Mouse (Mus musculus) hindbrain, embryonic 16.5 days (tissue): Measurements from ENCODE around the gene Urb2. TPM values are rescaled to one million over a fixed set of nuclear protein-coding genes. Genes with fewer than 3 reads are reported as not detected.

ENCODE experiments used
- ATAC-seq: fragments of 200-750 bp; cut with Nextera tagmentation; 2 replicates; pipeline ENCODE4 v1.8.0; 2017; ENCODE audit warnings: moderate TSS enrichment, moderate library complexity
- H3K27ac ChIP-seq: fragments of 300-500 bp; sonication (generic); 2 replicates; pipeline ENCODE4 v1.5.1; 2014; ENCODE audit warnings: low read depth, mild to moderate bottlenecking, control low read depth, low read length, moderate library complexity
- H3K27me3 ChIP-seq: fragments of 300-500 bp; sonication (generic); replicated peaks from 2 replicates; pipeline ENCODE4 v1.6.1; 2014; ENCODE audit warnings: low read length; ENCODE audit not compliant: control insufficient read depth, insufficient read depth
- H3K36me3 ChIP-seq: fragments of 300-500 bp; sonication (generic); 2 replicates; pipeline ENCODE4 v1.6.1; 2014; ENCODE audit warnings: mild to moderate bottlenecking, low read length, moderate library complexity, mixed read lengths; ENCODE audit not compliant: control insufficient read depth, insufficient read depth
- H3K4me1 ChIP-seq: fragments of 300-500 bp; sonication (generic); 2 replicates; pipeline ENCODE4 v1.6.1; 2014; ENCODE audit warnings: low read depth, low read length; ENCODE audit not compliant: control insufficient read depth, insufficient read depth
- H3K4me2 ChIP-seq: fragments of 300-500 bp; sonication (generic); 2 replicates; pipeline ENCODE4 v1.6.1; 2014; ENCODE audit warnings: mild to moderate bottlenecking, low read length, control low read depth, moderate library complexity
- H3K4me3 ChIP-seq: fragments of 300-500 bp; sonication (generic); 2 replicates; pipeline ENCODE4 v1.5.1; 2014; ENCODE audit warnings: mild to moderate bottlenecking, low read length, control low read depth, moderate library complexity
- H3K9ac ChIP-seq: fragments of 300-500 bp; sonication (generic); 2 replicates; pipeline ENCODE4 v1.6.1; 2014; ENCODE audit warnings: low read depth, mild to moderate bottlenecking, control low read depth, low read length, moderate library complexity
- H3K9me3 ChIP-seq: fragments of 300-500 bp; sonication (generic); 2 replicates; pipeline ENCODE4 v1.6.1; 2014; ENCODE audit warnings: mild to moderate bottlenecking, low read length, moderate library complexity; ENCODE audit not compliant: control insufficient read depth
- WGBS: fragments of 180-500 bp; shearing (Covaris S2); extraction: QIAGEN DNeasy Blood & Tissue Kit; methylation state at CpG from one replicate; pipeline ENCODE4 v1.1.7; 2014; 5-methylcytosine and 5-hydroxymethylcytosine counted together
- polyA plus RNA-seq: library from polyadenylated mRNA; unstranded; fragments of >200 nt; fragmentation: Nextera tagmentation; extraction: Ambion mirVana; gene quantifications from 2 replicates; pipeline ENCODE4 v1.2.1, GENCODE M21; 2015

The Urb2 gene
- polyA plus RNA-seq, result 2.6 and 4.7 TPM in 2 replicates

DNA sequence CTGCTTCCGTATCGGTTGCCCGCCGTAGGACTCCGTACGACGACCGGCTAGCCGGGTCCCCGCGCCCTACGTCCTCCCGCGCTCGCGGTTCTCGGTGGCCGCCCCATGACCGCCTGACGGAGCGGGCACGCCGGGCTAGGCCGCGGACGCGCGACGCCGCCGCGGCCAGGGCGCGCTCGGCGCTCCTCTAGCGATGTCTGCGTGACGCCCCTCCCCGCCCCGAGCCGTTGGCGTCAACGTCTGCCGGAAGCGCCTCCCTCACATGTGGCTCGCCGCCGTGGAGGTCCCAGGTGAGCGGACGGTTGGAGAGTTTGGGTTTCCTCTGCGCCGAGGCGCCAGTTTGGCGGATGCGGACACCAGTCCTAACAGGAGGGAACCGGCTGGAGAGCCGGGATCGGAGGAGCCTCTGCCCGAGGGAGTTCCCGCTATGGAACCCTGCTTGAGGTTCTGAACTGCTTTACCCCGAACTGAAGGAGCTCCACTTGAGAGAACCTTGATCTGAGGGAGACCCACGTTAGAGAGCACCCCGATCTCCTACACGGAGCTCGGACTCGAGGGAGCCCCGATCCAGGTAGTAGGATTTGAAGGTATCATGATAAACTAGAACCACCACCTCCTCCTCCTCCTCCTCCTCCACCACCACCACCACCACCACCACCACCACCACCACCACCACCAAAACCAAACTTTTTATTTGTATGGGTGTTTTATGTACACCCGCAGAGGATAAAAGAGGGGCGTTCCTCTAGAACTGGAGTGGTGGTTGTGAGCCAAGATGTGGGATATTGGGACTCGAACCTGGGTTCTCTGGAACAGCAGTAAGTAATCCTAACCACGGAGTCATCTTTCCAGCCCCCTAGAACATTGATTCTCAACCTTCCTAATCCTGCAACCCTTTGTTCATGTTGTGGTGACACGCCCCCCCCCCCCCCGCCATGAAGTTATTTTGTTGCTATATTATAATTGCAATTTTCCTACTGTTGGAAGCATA lies at the start of gene Urb2, which contains the start of gene Taf5l:
Urb2 (plus strand) TSS at position 272 of the 991 bp plus-strand sequence.
Taf5l (minus strand) TSS at position 161 of the 991 bp plus-strand sequence.
- peak within 1 kb of the TSS; percentile 78 for H3K4me2 ChIP-seq

DNA sequence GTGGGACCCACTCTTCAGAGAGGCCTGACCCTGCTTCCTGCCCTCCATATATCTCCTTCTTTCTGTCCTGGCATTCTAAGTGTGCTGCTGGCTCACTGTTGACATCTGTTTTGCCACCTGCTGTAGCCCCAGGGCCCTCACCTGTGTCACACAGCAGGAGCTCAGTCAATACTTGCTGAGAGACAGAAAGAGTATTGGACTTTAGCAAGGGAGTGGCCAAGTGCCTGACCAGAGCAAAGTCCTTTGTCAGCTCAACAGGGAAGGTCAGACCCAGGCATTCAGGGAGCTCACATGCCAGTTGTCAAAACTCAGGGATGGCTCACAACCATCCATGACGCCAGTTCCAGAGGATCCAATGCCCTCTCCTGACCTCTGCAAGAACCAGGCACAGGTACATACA lies 47.8 kb upstream of the Urb2 start:
- Histone ChIP-seq H3K4me1 (no peaks in the 10 kb centered on the region), H3K9ac (no peak overlapping the region), H3K4me3 (no peak overlapping the region), H3K27ac (no peak overlapping the region), H3K36me3 (no peaks in the 10 kb centered on the region; the same call in none of the 2 replicates), H3K27me3 (no peaks in the 10 kb centered on the region), H3K9me3 (no peaks in the 10 kb centered on the region), H3K4me2 (no peak overlapping the region)
- ATAC-seq, result no peak
- 64% methylated on average over 1 of the region's 1 CpGs for WGBS

More for the DNA sequence above, at the start of gene Urb2, which contains the start of gene Taf5l:
- Histone ChIP-seq H3K9ac (peak within 1 kb of the TSS; percentile 82), H3K9me3 (no peaks in the 10 kb centered on the region), H3K4me3 (peak within 1 kb of the TSS; percentile 87), H3K27ac (peak within 1 kb of the TSS; percentile 95), H3K36me3 (0 out of 2 replicates have a peak, but pooled peaks cover 2% of the 10 kb centered on the region), H3K27me3 (no peaks in the 10 kb centered on the region), H3K4me1 (peaks cover 20% of the 10 kb centered on the region)
- WGBS, result under 1% methylated on average over 66 of the region's 74 CpGs
- peak; percentile 96 for ATAC-seq

DNA sequence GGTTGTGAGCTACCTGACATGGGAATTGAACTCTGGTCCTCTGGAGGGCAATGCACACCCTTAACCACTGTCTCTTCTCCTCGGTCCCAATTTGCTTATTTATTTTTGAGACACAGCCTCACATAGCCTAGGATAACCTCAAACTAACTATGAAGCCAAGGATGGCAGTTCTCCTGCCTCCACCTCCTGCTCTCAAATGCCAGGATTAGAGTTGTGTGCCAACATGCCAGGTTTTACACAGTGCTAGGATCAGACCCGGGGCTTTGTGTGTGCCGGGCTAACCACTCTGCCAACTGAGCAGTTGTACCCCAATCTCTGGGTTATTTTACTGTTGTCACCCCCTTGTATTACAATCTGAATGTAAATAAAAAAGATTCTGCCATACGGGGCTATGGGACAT lies 43.8 kb upstream of the Urb2 start:
- ATAC-seq, result no peak
- Histone ChIP-seq H3K36me3 (no peaks in the 10 kb centered on the region), H3K4me3 (no peak overlapping the region), H3K4me2 (no peak overlapping the region), H3K9ac (no peak overlapping the region), H3K27ac (no peak overlapping the region), H3K9me3 (no peaks in the 10 kb centered on the region), H3K27me3 (no peaks in the 10 kb centered on the region), H3K4me1 (peaks cover 13% of the 10 kb centered on the region)
- WGBS, result 84% methylated on average over 4 of the region's 4 CpGs

DNA sequence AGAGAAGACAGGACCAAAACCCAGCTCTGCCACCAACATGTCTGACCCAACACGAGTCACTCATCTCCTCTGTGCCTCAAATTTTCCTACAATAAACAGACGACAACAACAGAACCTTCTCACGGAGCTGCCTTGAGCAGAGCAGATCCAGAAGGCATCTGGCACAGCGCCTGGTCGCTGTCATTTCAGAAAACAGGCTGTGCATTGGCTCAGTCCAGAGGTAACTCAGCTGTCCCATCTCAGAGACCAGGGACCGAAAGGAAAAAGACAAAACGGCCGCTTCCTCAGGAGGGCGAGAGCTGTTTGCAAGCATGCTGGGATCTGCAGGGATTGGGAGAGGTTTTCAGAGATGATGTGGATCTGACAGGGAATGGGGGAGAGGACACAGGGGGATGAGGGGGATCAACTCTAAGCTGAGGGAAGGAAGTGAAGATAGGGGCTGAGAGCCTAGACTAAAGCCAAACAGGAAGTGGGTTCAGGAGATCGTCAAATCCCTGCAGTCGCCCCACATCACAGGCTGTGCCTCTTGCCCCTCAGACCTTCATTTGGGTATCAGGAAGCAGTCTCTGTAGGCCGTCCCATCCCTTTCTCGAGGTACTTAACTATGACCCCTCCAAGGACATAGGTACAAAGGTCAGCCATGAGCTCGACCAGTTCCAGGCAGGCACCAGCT lies 43.0 kb upstream of the Urb2 start:
- H3K27ac ChIP-seq, result no peak overlapping the region
- no peaks in the 10 kb centered on the region for H3K27me3 ChIP-seq
- no peaks in the 10 kb centered on the region for H3K36me3 ChIP-seq
- no peak overlapping the region for H3K9ac ChIP-seq
- peaks cover 13% of the 10 kb centered on the region for H3K4me1 ChIP-seq
- WGBS, result 70% methylated on average over 14 of the region's 14 CpGs
- no peak overlapping the region for H3K4me3 ChIP-seq
- ATAC-seq, result no peak
- no peak overlapping the region for H3K4me2 ChIP-seq
- no peaks in the 10 kb centered on the region for H3K9me3 ChIP-seq

DNA sequence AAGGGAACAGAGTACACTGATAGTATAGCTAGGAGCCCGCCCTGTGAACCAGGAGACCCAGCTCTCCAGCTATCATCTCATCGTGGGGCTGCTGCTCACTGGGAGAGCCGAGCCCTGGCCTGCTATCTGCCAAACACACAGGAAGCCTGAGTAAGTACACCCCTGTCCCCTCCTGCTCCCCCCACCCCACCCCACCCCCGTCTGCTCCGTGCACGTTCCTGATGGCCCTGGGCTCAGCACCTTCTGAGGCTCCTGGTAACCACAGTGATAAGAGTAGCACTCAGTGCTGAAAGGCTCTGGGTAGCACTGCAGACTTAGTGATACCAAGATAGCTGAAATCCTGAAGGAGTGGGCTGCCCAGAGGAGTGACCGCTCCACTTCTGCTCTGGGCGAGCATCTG lies 42.4 kb upstream of the Urb2 start:
- Histone ChIP-seq H3K9ac (no peak overlapping the region), H3K36me3 (no peaks in the 10 kb centered on the region), H3K27me3 (no peaks in the 10 kb centered on the region), H3K9me3 (no peaks in the 10 kb centered on the region), H3K27ac (no peak overlapping the region), H3K4me2 (no peak overlapping the region), H3K4me1 (peaks cover 13% of the 10 kb centered on the region), H3K4me3 (no peak overlapping the region)
- WGBS, result 77% methylated on average over 8 of the region's 8 CpGs
- ATAC-seq, result no peak

DNA sequence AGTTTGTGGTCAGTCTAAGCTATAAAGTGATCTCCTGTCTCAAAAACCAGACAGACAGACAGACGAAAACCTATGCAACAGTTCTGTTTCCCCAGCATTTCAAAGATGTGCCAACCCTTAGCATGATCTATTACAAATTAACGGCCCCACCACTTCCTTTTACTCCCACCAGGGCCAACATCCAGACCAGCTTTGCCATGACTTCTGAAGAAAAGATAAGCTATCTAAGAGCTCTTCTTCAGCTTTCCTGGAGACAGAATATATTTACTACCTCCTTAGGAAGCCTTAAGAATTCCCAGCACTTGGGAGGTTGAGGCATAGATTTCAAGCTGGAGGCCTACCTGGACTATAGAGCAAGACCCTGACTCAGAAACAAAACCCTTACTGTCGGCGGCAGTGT lies 41.1 kb upstream of the Urb2 start:
- H3K4me3 ChIP-seq, result no peak overlapping the region
- H3K4me1 ChIP-seq, result peaks cover 13% of the 10 kb centered on the region
- H3K27me3 ChIP-seq, result no peaks in the 10 kb centered on the region
- H3K4me2 ChIP-seq, result no peak overlapping the region
- ATAC-seq, result no peak
- WGBS, result 81% methylated on average over 4 of the region's 4 CpGs
- no peaks in the 10 kb centered on the region for H3K9me3 ChIP-seq
- 0 out of 2 replicates have a peak overlapping the region, but pooled peaks have one; percentile 15 for H3K9ac ChIP-seq
- no peaks in the 10 kb centered on the region for H3K36me3 ChIP-seq
- H3K27ac ChIP-seq, result no peak overlapping the region

DNA sequence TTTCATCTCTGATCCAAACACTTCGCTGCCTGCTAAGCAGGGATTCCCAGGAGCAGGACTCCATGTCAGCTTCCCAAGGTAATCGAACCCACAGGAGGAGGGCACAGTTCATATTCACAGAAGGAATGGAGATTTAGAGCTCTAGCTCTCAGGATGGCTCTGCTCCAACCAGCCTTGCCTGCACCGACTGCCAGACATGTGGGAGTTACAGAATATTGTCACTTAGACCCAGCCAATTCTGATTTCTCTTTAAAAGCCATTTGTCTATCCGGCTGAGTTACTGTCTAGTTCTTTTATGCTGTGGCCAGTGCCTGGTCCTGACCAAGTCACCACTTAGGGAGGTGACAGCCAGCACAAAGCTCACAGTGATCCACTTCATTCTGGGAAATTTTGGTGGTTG lies 39.6 kb upstream of the Urb2 start:
- Histone ChIP-seq H3K27me3 (no peaks in the 10 kb centered on the region), H3K27ac (no peak overlapping the region), H3K4me3 (peak overlapping the region; percentile 88), H3K4me1 (peaks cover 13% of the 10 kb centered on the region), H3K4me2 (peak overlapping the region; percentile 74), H3K36me3 (no peaks in the 10 kb centered on the region), H3K9ac (peak overlapping the region; percentile 44), H3K9me3 (no peaks in the 10 kb centered on the region)
- no peak for ATAC-seq
- WGBS, result 42% methylated on average over 4 of the region's 4 CpGs

DNA sequence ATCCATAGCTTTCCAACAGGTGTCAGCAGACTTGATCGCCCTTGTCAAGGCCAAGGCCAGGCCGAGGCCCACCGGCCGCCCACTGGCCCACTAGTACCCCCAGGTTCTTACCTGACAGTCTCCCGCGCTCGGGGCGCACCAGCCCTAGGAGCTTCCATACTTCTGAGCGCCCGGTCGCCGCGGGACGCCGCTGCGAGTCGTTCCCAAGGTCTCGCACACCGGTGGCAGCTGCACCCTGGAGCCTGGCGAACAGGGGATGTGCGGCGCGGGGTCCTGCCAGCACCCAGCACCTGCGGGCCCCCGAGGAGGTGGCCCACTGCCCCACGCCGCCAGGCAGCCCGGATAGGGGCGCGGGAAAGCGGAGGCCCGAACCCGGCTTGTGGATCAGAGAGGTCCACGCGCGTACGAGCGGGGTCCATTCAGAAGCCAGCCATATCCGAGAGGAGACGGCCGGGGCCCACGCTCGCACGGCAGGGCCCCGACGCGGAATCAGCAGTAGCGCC lies 39.0 kb upstream of the Urb2 start:
- H3K4me3 ChIP-seq, result peak overlapping the region; percentile 88
- H3K36me3 ChIP-seq, result no peaks in the 10 kb centered on the region
- WGBS, result under 1% methylated on average over 44 of the region's 48 CpGs
- ATAC-seq, result no peak; the same call in 1 of the 2 replicates
- H3K9me3 ChIP-seq, result no peaks in the 10 kb centered on the region
- H3K4me1 ChIP-seq, result peaks cover 13% of the 10 kb centered on the region
- H3K4me2 ChIP-seq, result peak overlapping the region; percentile 74
- peak overlapping the region; percentile 88 for H3K9ac ChIP-seq
- H3K27me3 ChIP-seq, result no peaks in the 10 kb centered on the region
- H3K27ac ChIP-seq, result peak overlapping the region; percentile 29; the same call in 1 of the 2 replicates
